Mouse (Mus musculus): ENCODE measurements at regions not wholly inside any gene's neighbourhood (a gene's known extent, or its start where the extent isn't known, plus 50 kb on each side); places are given as distances from the start of the nearest gene placed in this dataset.

DNA sequence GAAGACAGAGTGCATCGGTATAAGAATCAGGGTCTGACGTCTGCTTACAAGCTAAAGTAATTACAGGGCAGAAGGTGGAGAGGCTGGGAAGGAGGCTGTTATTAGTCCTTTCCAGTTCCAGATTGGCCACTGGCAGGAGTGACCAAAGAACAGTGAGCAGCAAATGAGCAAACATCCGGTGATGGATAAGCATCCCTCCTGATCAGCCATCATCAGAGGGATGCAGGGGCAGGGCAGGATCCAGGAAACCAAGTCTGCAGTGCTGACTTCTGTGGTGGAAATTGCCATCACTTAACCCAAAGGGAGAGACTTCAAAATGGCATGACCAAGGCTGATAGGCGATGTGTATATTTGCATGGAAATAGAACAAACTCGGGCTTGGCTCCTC lies 73.8 kb downstream of the Il9r start:
- DNase-seq (ENCODE audit: low read depth, low spot score) = no peak

DNA sequence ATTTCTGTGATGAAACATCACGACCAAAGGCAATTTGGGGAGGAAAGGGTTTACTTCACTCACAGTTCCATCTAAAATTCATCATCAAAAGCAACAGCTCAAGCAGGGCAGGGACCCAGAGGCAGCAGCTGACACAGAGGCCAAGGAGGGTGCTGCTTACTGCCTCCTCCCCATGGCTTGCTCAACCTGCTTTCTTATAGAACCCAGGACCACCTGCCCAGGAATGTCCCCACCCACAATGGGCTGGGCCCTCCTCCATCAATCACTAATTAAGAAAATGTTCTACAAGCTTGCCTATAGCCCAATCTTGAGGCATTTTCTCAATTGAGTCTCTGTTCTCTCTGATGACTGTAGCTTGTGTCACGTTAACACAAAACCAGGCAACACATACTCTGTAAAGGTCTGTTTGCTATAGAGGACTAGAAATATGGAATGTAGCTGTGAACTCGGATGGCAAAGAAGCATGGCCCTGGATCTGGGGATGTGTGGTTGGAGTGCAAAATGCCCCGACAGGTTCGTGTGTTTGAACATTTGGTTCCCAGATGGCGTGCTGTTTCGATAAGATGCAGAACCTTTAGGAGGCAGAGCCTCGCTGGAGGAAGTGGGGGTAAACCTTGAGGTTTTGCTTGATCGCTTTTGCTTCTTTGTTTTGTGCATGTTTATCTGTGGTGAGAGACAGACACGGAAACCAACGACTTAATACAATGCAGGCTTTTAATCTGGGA lies 74.3 kb downstream of the Il9r start:
- TF ChIP-seq MXI1 (IDR thresholded peaks at IDR 0.05; ENCODE audit: low read depth, low read length) (no peak), MAX (IDR thresholded peaks at IDR 0.05; ENCODE audit: low read length) (no peak), USF2 (IDR thresholded peaks at IDR 0.05; ENCODE audit: borderline replicate concordance in 1 of 2, insufficient read depth in 1 of 2, low read depth in 1 of 2, low read length in 2 of 2) (no peak), CHD2 (IDR thresholded peaks at IDR 0.05; ENCODE audit: low read length) (no peak), GATA1 (IDR thresholded peaks at IDR 0.05; ENCODE audit: low read depth, low read length) (no peak), NRF1 (IDR thresholded peaks at IDR 0.05; ENCODE audit: insufficient read depth, low read depth, low read length, poor library complexity, severe bottlenecking) (no peak), GABPA (IDR thresholded peaks at IDR 0.05; ENCODE audit: low read depth, low read length) (no peak), ZMIZ1 (IDR thresholded peaks at IDR 0.05; ENCODE audit: low read depth, low read length) (no peak), MAZ (IDR thresholded peaks at IDR 0.05; ENCODE audit: low read depth, low read length) (no peak), ZKSCAN1 (IDR thresholded peaks at IDR 0.05; ENCODE audit: low read depth, low read length) (no peak)
- no peak overlapping the region for H3K27ac ChIP-seq (ENCODE audit: control insufficient read depth, low read depth, low read length)
- H3K79me2 ChIP-seq (ENCODE audit: control insufficient read depth, insufficient read depth, low read length, poor library complexity) = no peaks in the 10 kb centered on the region
- H3K27me3 ChIP-seq (ENCODE audit: control insufficient read depth in 1 of 2, insufficient read depth in 2 of 2, low read length in 2 of 2) = peaks cover 4 to 7% of the 10 kb centered on the region in 2 experiments
- peak; percentile 26 for DNase-seq (ENCODE audit: low read depth, low spot score)
- no peak overlapping the region for H3K9ac ChIP-seq (ENCODE audit: control insufficient read depth, low read depth, low read length, poor library complexity, severe bottlenecking)
- no peaks in the 10 kb centered on the region for H3K36me3 ChIP-seq (ENCODE audit: control insufficient read depth in 1 of 2, insufficient read depth in 2 of 2, low read length in 2 of 2)
- no peaks in the 10 kb centered on the region for H3K4me1 ChIP-seq (ENCODE audit: control insufficient read depth in 1 of 2, insufficient read depth in 2 of 2, low read length in 2 of 2)
- no peak overlapping the region for H3K4me3 ChIP-seq (ENCODE audit: control insufficient read depth in 1 of 2, insufficient read depth in 1 of 2, low read depth in 2 of 2, low read length in 2 of 2)
- no peaks in the 10 kb centered on the region for H3K9me3 ChIP-seq (replicated peaks; ENCODE audit: insufficient read depth, low read length)

More for the DNA sequence above, 73.8 kb downstream of the Il9r start:
- H3K27me3 ChIP-seq (ENCODE audit: control insufficient read depth in 1 of 2, insufficient read depth in 2 of 2, low read length in 2 of 2) = peaks cover 4 to 7% of the 10 kb centered on the region in 2 experiments
- H3K9ac ChIP-seq (ENCODE audit: control insufficient read depth, low read depth, low read length, poor library complexity, severe bottlenecking) = no peak overlapping the region
- H3K4me3 ChIP-seq (ENCODE audit: control insufficient read depth in 1 of 2, insufficient read depth in 1 of 2, low read depth in 2 of 2, low read length in 2 of 2) = no peak overlapping the region
- H3K9me3 ChIP-seq (replicated peaks; ENCODE audit: insufficient read depth, low read length) = no peaks in the 10 kb centered on the region
- H3K79me2 ChIP-seq (ENCODE audit: control insufficient read depth, insufficient read depth, low read length, poor library complexity) = no peaks in the 10 kb centered on the region
- H3K4me1 ChIP-seq (ENCODE audit: control insufficient read depth in 1 of 2, insufficient read depth in 2 of 2, low read length in 2 of 2) = no peaks in the 10 kb centered on the region
- no peaks in the 10 kb centered on the region for H3K36me3 ChIP-seq (ENCODE audit: control insufficient read depth in 1 of 2, insufficient read depth in 2 of 2, low read length in 2 of 2)
- TF ChIP-seq POLR2AphosphoS5 (IDR thresholded peaks at IDR 0.05; ENCODE audit: borderline replicate concordance, low read depth, low read length) = no peak
- H3K27ac ChIP-seq (ENCODE audit: control insufficient read depth, low read depth, low read length) = no peak overlapping the region

DNA sequence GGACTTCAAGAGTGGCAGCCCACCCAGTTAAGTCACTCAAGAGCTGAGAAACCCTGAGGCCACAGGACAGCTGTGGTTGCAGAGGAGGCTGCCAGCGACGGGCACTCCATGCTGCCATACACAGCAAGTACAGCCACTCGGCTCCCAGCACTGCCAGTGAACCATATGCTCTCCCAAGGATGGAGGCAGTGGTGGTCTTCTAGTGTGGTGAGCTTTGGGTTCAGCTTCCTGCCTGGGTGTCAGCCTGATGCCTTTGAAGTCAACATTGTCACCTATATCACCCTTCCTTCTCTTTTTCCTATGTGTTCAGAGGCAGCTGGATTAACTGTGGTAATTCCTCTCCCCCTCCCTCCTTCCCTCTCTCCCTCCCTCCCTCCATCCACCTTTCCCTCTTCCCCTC lies 79.5 kb downstream of the Il9r start:
- no peaks in the 10 kb centered on the region for H3K36me3 ChIP-seq (ENCODE audit: control insufficient read depth in 1 of 2, insufficient read depth in 2 of 2, low read length in 2 of 2)
- H3K27ac ChIP-seq (ENCODE audit: control insufficient read depth, low read depth, low read length) = no peak overlapping the region
- DNase-seq (ENCODE audit: low read depth, low spot score) = no peak
- no peaks in the 10 kb centered on the region for H3K4me1 ChIP-seq (ENCODE audit: control insufficient read depth in 1 of 2, insufficient read depth in 2 of 2, low read length in 2 of 2)
- peaks cover 3 to 11% of the 10 kb centered on the region in 2 experiments for H3K27me3 ChIP-seq (ENCODE audit: control insufficient read depth in 1 of 2, insufficient read depth in 2 of 2, low read length in 2 of 2)
- no peak overlapping the region for H3K9ac ChIP-seq (ENCODE audit: control insufficient read depth, low read depth, low read length, poor library complexity, severe bottlenecking)
- no peaks in the 10 kb centered on the region for H3K9me3 ChIP-seq (replicated peaks; ENCODE audit: insufficient read depth, low read length)
- no peaks in the 10 kb centered on the region for H3K79me2 ChIP-seq (ENCODE audit: control insufficient read depth, insufficient read depth, low read length, poor library complexity)
- TF ChIP-seq MAX (IDR thresholded peaks at IDR 0.05; ENCODE audit: low read length) (no peak), BHLHE40 (IDR thresholded peaks at IDR 0.05; ENCODE audit: borderline replicate concordance, low read depth, low read length) (no peak), ZNF384 (IDR thresholded peaks at IDR 0.05; ENCODE audit: low read depth, low read length) (no peak), MYB (IDR thresholded peaks at IDR 0.05; ENCODE audit: low read depth, low read length) (no peak), USF2 (IDR thresholded peaks at IDR 0.05; ENCODE audit: borderline replicate concordance in 1 of 2, insufficient read depth in 1 of 2, low read depth in 1 of 2, low read length in 2 of 2) (no peak), CHD2 (IDR thresholded peaks at IDR 0.05; ENCODE audit: low read length) (no peak), MEF2A (IDR thresholded peaks at IDR 0.05; ENCODE audit: extremely low read depth, insufficient replicate concordance, low read depth, low read length, poor library complexity, severe bottlenecking) (no peak), GABPA (IDR thresholded peaks at IDR 0.05; ENCODE audit: low read depth, low read length) (no peak)
- no peak overlapping the region for H3K4me3 ChIP-seq (ENCODE audit: control insufficient read depth in 1 of 2, insufficient read depth in 1 of 2, low read depth in 2 of 2, low read length in 2 of 2)
